Mouse (Mus musculus) lung, postnatal 10 days (tissue): ENCODE data around the gene Cyp4f16.
A peak's percentile ranks its signal among the peaks of the same experiment; 100 is the strongest.
"Not testable (repeated sequence)": the region's sequence is repeated elsewhere in the genome, so short reads cannot be mapped to it uniquely, and the experiment has no call there.

ENCODE experiments used
- DNase-seq: peaks from one replicate; pipeline ENCODE4 v3.0.0; 2021

The Cyp4f16 gene

GRCm38 (mm10) chr17:32550900-32551770, 14.8 kb downstream of the Cyp4f16 start:
- peak; percentile 84 for DNase-seq

- DNase-seq: not testable (repeated sequence)
Measured at GRCm38 (mm10) chr17:32553016-32553415, 16.7 kb downstream of the Cyp4f16 start.

- not testable (repeated sequence) for DNase-seq
Measured at GRCm38 (mm10) chr17:32554368-32554767, 18.0 kb downstream of the Cyp4f16 start.

GRCm38 (mm10) chr17:32563301-32563700, 26.9 kb downstream of the Cyp4f16 start:
- DNase-seq: not testable (repeated sequence)

GRCm38 (mm10) chr17:32573286-32573685, 36.9 kb downstream of the Cyp4f16 start:
- DNase-seq: not testable (repeated sequence)

- DNase-seq: no peak
Measured at GRCm38 (mm10) chr17:32577496-32578186, 41.3 kb downstream of the Cyp4f16 start.

- no peak for DNase-seq
Measured at GRCm38 (mm10) chr17:32596494-32596893, 60.1 kb downstream of the Cyp4f16 start.
